Mouse (Mus musculus): Measurements from ENCODE around the gene Ntm. TPM values are rescaled to one million over a fixed set of nuclear protein-coding genes. Genes with fewer than 3 reads are reported as not detected.

The Ntm gene
- polyA plus RNA-seq, 1 experiment from 2014 or later, result 264 TPM

GRCm38 (mm10) chr9:29772625-29773388, 190.1 kb downstream of the Ntm start:
- 49% methylated on average over 11 of the region's 11 CpGs for WGBS
- H3K4me2 ChIP-seq (ENCODE audit: low read length), result no peak overlapping the region
- no peaks in the 10 kb centered on the region for H3K27me3 ChIP-seq (replicated peaks; ENCODE audit: control insufficient read depth, insufficient read depth, low read length)
- no peak overlapping the region for H3K4me3 ChIP-seq (ENCODE audit: low read length)
- peaks cover 5% of the 10 kb centered on the region for H3K4me1 ChIP-seq (ENCODE audit: control insufficient read depth, insufficient read depth, low read depth, low read length)
- no peaks in the 10 kb centered on the region for H3K36me3 ChIP-seq (ENCODE audit: control insufficient read depth, insufficient read depth, low read length)
- no peaks in the 10 kb centered on the region for H3K9me3 ChIP-seq (ENCODE audit: control insufficient read depth, low read length)
- no peak overlapping the region for H3K9ac ChIP-seq (ENCODE audit: low read depth, low read length)
- H3K27ac ChIP-seq (ENCODE audit: low read depth, low read length), result no peak overlapping the region
- peak; percentile 83 for ATAC-seq

GRCm38 (mm10) chr9:29771870-29772269, 191.1 kb downstream of the Ntm start:
- Histone ChIP-seq H3K4me3 (ENCODE audit: low read length) (no peak overlapping the region), H3K27me3 (replicated peaks; ENCODE audit: control insufficient read depth, insufficient read depth, low read length) (no peaks in the 10 kb centered on the region), H3K27ac (ENCODE audit: low read depth, low read length) (no peak overlapping the region), H3K4me2 (ENCODE audit: low read length) (no peak overlapping the region), H3K36me3 (ENCODE audit: control insufficient read depth, insufficient read depth, low read length) (no peaks in the 10 kb centered on the region), H3K9me3 (ENCODE audit: control insufficient read depth, low read length) (no peaks in the 10 kb centered on the region), H3K4me1 (ENCODE audit: control insufficient read depth, insufficient read depth, low read depth, low read length) (peaks cover 6% of the 10 kb centered on the region), H3K9ac (ENCODE audit: low read depth, low read length) (no peak overlapping the region)
- ATAC-seq, result no peak
- 34% methylated on average over 5 of the region's 5 CpGs for WGBS

DNA sequence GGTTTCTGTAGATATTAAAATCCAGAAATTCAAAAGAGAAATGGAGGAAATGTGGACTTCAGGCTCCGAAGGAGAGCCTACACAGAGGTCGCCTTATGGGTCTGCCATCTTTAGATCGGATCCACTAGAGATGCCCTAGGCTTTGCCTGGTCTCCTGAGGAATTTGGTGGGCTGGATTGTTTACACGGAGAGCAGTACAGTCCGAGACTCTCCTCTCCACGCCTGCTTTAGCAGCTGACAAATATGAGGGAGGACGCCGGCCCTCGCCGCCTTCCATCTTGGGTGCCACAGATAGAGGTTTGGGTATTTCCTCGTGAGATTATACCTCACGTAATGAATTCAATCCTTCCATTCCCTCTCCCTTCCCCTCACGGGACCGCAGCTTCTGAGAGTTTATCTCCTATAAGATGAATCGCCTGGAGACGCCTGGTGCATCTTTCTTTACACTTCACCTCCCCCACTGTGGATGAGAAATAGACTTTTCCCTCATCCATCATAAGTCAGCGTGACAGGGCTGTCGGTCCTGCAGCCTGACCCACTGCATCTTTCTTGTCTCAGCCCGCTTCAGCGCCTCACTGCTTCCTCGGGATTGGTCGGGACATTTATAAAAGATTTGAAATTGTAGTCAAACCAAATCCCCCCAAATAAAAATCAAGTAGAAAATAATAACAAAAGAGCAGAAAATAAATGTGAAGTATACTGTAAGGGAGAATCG, 191.7 kb downstream of the Ntm start:
- H3K4me1 ChIP-seq (ENCODE audit: control insufficient read depth, insufficient read depth, low read depth, low read length), result peaks cover 12% of the 10 kb centered on the region
- H3K9me3 ChIP-seq (ENCODE audit: control insufficient read depth, low read length), result no peaks in the 10 kb centered on the region
- ATAC-seq, result no peak
- no peak overlapping the region for H3K27ac ChIP-seq (ENCODE audit: low read depth, low read length)
- no peak overlapping the region for H3K4me2 ChIP-seq (ENCODE audit: low read length)
- H3K9ac ChIP-seq (ENCODE audit: low read depth, low read length), result no peak overlapping the region
- H3K4me3 ChIP-seq (ENCODE audit: low read length), result no peak overlapping the region
- H3K27me3 ChIP-seq (replicated peaks; ENCODE audit: control insufficient read depth, insufficient read depth, low read length), result no peaks in the 10 kb centered on the region
- no peaks in the 10 kb centered on the region for H3K36me3 ChIP-seq (ENCODE audit: control insufficient read depth, insufficient read depth, low read length)
- 60% methylated on average over 23 of the region's 23 CpGs for WGBS

- Histone ChIP-seq H3K9ac (ENCODE audit: low read depth, low read length) (no peak overlapping the region), H3K27ac (ENCODE audit: low read depth, low read length) (no peak overlapping the region), H3K4me1 (ENCODE audit: control insufficient read depth, insufficient read depth, low read depth, low read length) (peaks cover 16% of the 10 kb centered on the region), H3K27me3 (replicated peaks; ENCODE audit: control insufficient read depth, insufficient read depth, low read length) (no peaks in the 10 kb centered on the region), H3K9me3 (ENCODE audit: control insufficient read depth, low read length) (no peaks in the 10 kb centered on the region), H3K36me3 (ENCODE audit: control insufficient read depth, insufficient read depth, low read length) (no peaks in the 10 kb centered on the region), H3K4me2 (ENCODE audit: low read length) (no peak overlapping the region), H3K4me3 (ENCODE audit: low read length) (no peak overlapping the region)
- 48% methylated on average over 4 of the region's 4 CpGs for WGBS
- ATAC-seq, result no peak
Observed at GRCm38 (mm10) chr9:29769361-29769760, 193.6 kb downstream of the Ntm start.

DNA sequence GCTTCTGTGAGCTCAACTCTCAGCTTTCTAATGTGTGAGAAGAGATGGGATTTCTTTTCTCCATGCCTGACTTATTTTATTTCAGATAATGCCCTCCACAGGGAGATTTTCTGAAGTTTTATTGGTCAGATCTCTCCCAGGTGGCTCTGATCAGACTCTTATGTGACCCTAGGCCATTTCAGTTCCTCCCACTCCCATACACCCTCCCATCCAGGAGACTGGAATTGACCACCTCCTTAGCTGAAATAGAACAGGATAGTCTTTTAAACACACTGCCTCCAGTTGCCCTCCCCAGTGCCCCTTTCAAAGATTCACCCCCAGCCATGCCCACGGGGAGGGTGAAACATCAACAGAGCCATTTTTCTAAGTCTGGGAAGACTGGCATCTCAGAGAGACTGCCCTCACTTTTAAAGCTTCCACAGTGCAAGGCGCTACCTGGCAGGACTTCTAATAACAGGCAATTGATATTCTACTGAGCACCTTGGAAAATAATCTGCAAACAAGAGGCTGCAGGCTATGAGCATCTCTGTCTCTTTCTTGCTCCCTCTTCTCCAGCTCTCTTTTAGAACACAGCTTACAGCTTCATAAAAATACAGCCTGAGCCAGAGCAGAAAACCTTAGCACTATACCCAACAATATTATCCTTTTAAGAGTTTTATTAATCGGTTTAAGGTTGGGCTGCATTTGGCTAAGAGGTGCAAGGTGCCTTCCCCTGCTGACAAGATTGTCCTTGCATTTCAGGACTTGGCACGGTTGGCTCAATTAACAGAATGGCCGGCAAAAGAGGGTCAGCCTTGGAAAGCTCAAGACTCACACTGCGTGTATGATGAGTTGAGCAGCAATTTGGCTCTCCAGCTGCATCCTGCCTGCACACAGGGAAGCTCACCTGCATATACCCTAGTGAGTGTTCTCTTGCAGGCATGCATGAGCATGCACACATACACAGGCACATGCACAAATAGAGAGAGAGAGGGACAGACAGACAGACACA, 196.7 kb downstream of the Ntm start:
- peak; percentile 53; the same call in 1 of the 2 replicates for ATAC-seq
- Histone ChIP-seq H3K27ac (ENCODE audit: low read depth, low read length) (peak overlapping the region; percentile 50), H3K4me3 (ENCODE audit: low read length) (no peak overlapping the region), H3K4me2 (ENCODE audit: low read length) (no peak overlapping the region), H3K36me3 (ENCODE audit: control insufficient read depth, insufficient read depth, low read length) (no peaks in the 10 kb centered on the region), H3K27me3 (replicated peaks; ENCODE audit: control insufficient read depth, insufficient read depth, low read length) (no peaks in the 10 kb centered on the region), H3K4me1 (ENCODE audit: control insufficient read depth, insufficient read depth, low read depth, low read length) (peaks cover 20% of the 10 kb centered on the region), H3K9ac (ENCODE audit: low read depth, low read length) (0 out of 2 replicates have a peak overlapping the region, but pooled peaks have one; percentile 13), H3K9me3 (ENCODE audit: control insufficient read depth, low read length) (no peaks in the 10 kb centered on the region)
- 54% methylated on average over 6 of the region's 6 CpGs for WGBS

DNA sequence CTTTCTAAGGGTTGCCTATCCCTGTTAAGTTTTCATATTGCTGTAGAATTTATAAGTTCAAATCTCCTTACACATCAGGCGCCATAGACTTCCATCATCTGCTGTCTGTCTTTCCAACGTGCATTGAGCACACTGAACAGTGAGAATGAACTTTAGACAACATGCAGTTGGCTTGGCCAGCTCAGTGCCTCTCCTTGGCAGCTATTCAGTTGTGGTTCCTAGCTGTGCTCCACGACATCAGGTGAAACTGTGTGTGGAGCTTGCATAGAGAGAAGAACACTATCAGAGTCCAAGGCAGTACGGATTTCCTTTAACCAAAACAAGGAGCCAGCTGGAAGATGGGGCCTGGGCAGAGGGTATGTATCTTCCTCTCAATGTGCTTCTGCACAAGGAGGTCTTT, 199.6 kb downstream of the Ntm start:
- Histone ChIP-seq H3K4me1 (ENCODE audit: control insufficient read depth, insufficient read depth, low read depth, low read length) (peaks cover 21% of the 10 kb centered on the region), H3K4me2 (ENCODE audit: low read length) (no peak overlapping the region), H3K27me3 (replicated peaks; ENCODE audit: control insufficient read depth, insufficient read depth, low read length) (no peaks in the 10 kb centered on the region), H3K36me3 (ENCODE audit: control insufficient read depth, insufficient read depth, low read length) (no peaks in the 10 kb centered on the region), H3K9me3 (ENCODE audit: control insufficient read depth, low read length) (no peaks in the 10 kb centered on the region), H3K27ac (ENCODE audit: low read depth, low read length) (no peak overlapping the region), H3K4me3 (ENCODE audit: low read length) (no peak overlapping the region), H3K9ac (ENCODE audit: low read depth, low read length) (no peak overlapping the region)
- whole genome bisulfite sequencing, result 75% methylated on average over 4 of the region's 4 CpGs
- no peak for ATAC-seq

DNA sequence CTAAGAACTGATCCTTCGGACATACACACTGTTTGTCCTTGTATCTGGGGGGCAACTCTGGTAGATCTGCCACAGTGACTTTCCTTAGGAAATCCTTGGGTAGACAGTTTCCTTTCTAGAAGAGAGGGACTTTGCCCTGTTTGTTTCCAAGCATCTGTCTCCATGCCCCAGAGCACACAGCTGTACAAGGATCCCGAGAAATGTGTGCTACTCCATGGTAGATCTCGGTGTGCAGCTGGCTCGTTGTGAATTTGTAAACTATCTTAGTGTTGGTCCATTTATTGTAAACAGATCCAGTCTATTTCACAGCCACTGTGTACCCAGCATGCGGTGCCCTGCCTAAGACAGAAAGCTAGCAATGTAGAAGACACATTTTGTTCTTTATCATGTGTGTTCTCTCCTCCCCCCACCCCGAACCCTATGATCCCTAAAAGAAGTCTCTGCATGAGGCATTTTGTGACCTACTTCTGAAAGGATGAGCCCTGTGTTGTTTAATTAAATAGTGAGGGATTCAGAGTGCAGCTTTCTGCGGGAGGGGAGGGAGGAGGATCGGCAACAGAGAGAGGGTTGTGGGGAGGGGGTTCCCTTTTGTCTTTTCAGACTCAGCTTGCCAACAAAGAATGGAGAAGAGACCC, 200.9 kb downstream of the Ntm start:
- WGBS, result 23% methylated on average over 8 of the region's 8 CpGs
- Histone ChIP-seq H3K9ac (ENCODE audit: low read depth, low read length) (no peak overlapping the region), H3K27ac (ENCODE audit: low read depth, low read length) (no peak overlapping the region; the same call in 1 of the 2 replicates), H3K36me3 (ENCODE audit: control insufficient read depth, insufficient read depth, low read length) (no peaks in the 10 kb centered on the region), H3K4me2 (ENCODE audit: low read length) (no peak overlapping the region), H3K4me3 (ENCODE audit: low read length) (no peak overlapping the region), H3K9me3 (ENCODE audit: control insufficient read depth, low read length) (no peaks in the 10 kb centered on the region), H3K4me1 (ENCODE audit: control insufficient read depth, insufficient read depth, low read depth, low read length) (peaks cover 21% of the 10 kb centered on the region), H3K27me3 (replicated peaks; ENCODE audit: control insufficient read depth, insufficient read depth, low read length) (no peaks in the 10 kb centered on the region)
- ATAC-seq, result no peak

- H3K9me3 ChIP-seq (ENCODE audit: control insufficient read depth, low read length), result no peaks in the 10 kb centered on the region
- H3K9ac ChIP-seq (ENCODE audit: low read depth, low read length), result no peak overlapping the region
- WGBS, result 64% methylated on average over 5 of the region's 5 CpGs
- H3K4me3 ChIP-seq (ENCODE audit: low read length), result no peak overlapping the region
- peaks cover 17% of the 10 kb centered on the region for H3K4me1 ChIP-seq (ENCODE audit: control insufficient read depth, insufficient read depth, low read depth, low read length)
- no peak overlapping the region for H3K27ac ChIP-seq (ENCODE audit: low read depth, low read length)
- no peak overlapping the region for H3K4me2 ChIP-seq (ENCODE audit: low read length)
- H3K36me3 ChIP-seq (ENCODE audit: control insufficient read depth, insufficient read depth, low read length), result no peaks in the 10 kb centered on the region
- no peaks in the 10 kb centered on the region for H3K27me3 ChIP-seq (replicated peaks; ENCODE audit: control insufficient read depth, insufficient read depth, low read length)
- ATAC-seq, result 0 out of 2 replicates have a peak, but pooled peaks have one; percentile 13
Observed at GRCm38 (mm10) chr9:29761511-29761910, 201.4 kb downstream of the Ntm start.
